Mouse (Mus musculus): Measurements from ENCODE around the gene Olfr295. TPM values are rescaled to one million over a fixed set of nuclear protein-coding genes. Genes with fewer than 3 reads are reported as not detected.

Olfr295 gene
- not detected for polyA plus RNA-seq (2017; shearing (Covaris generic))

DNA sequence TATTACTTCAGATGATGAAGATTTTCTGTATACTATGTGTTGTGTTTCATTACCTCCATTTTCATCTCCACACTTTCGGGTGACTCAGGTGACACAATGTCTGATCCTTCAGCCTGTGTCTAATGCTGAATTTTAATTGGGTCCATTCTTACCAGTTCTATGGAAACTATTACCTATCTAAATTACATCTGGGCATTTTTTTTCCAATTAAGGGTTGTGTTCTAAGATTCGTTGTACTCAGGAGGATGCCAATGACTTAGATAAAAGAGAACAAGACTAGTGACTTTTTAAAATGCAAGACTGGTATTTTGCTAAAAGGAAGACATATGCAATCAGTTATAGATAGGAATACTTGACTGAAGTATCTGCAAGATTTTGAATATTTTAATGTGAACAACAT is at the start of gene Olfr295:
Gene Olfr295, plus strand, starts transcription at position 301 of the 400 bp plus-strand sequence.

DNA sequence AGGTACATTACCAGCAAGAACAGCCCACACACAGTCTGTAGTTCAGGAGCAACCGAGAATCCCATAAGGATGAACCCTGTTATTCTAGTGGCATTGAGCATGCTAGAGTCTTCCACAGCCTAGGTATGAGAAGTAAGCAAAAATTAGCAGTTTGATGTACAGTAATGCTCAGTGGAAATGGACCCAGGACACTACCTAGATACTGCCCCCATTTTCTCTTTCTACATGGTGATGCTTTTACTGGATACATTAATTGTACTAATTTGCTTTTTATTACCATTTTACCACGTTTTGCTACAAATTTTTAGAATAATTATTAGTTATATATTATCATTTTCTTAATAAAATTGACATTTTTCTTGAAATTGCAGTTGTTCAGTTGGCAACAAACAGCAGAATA is 32.9 kb downstream of the Olfr295 start, which contains the start of gene Olfr294:
Gene Olfr294, minus strand, starts transcription at position 101 of the 400 bp plus-strand sequence.

Other genes starting within 250 kb of the Olfr295 start
- not detected for gene Olfr307, start 246.3 kb upstream of the Olfr295 start, polyA plus RNA-seq (2017; shearing (Covaris generic))
- gene Olfr305, start 216.9 kb upstream of the Olfr295 start, polyA plus RNA-seq (2017; shearing (Covaris generic)): not detected
- not detected for gene Olfr304, start 197.2 kb upstream of the Olfr295 start, polyA plus RNA-seq (2017; shearing (Covaris generic))
- not detected for gene Olfr303, start 186.1 kb upstream of the Olfr295 start, polyA plus RNA-seq (2017; shearing (Covaris generic))
- not detected for gene Olfr301, start 180.0 kb upstream of the Olfr295 start, polyA plus RNA-seq (2017; shearing (Covaris generic))
- not detected for gene Olfr299, start 123.9 kb upstream of the Olfr295 start, polyA plus RNA-seq (2017; shearing (Covaris generic))
- gene Olfr298, start 91.4 kb upstream of the Olfr295 start, polyA plus RNA-seq (2017; shearing (Covaris generic)): not detected
- gene Olfr297, start 63.9 kb upstream of the Olfr295 start, polyA plus RNA-seq (2017; shearing (Covaris generic)): not detected
- not detected for gene Olfr294, start 32.8 kb downstream of the Olfr295 start, polyA plus RNA-seq (2017; shearing (Covaris generic))
- gene Olfr293, start 65.2 kb downstream of the Olfr295 start, polyA plus RNA-seq (2017; shearing (Covaris generic)): not detected
- not detected for gene Olfr292, start 104.5 kb downstream of the Olfr295 start, polyA plus RNA-seq (2017; shearing (Covaris generic))
- not detected for gene Folh1, start 192.1 kb downstream of the Olfr295 start, polyA plus RNA-seq (2017; shearing (Covaris generic))
- gene Vmn2r77, start 211.2 kb downstream of the Olfr295 start, polyA plus RNA-seq (2017; shearing (Covaris generic)): 0.09 TPM

Data from inflammation-experienced regulatory T-cells, adult 16 weeks (primary cell).